ENCODE assay signal across 8 mouse cellular contexts in genomic region chr4:45826275-45827040, GRCm38 (mm10). TPM values are rescaled to one million over a fixed set of nuclear protein-coding genes. Genes with fewer than 3 reads are reported as not detected.
A peak's percentile ranks its signal among the peaks of the same experiment; 100 is the strongest.
DNase-seq lines count a peak whose midpoint lies in the region; ATAC-seq lines count a peak whose summit lies in the region.

Igfbpl1 (minus strand) TSS chr4:45826923.

- no peak for ATAC-seq in embryonic facial prominence, embryonic 12.5 days (ENCODE audit: insufficient number of reproducible peaks, insufficient read depth, low FRiP score, low TSS enrichment)
- ATAC-seq in hindbrain, embryonic 16.5 days: peak; percentile 41; the same call in 1 of the 2 replicates
- ATAC-seq in neural tube, embryonic 11.5 days (ENCODE audit: insufficient read depth, low FRiP score, low TSS enrichment): no peak; the same call in 1 of the 2 replicates

- peaks cover 17% of the 10 kb centered on the region for H3K4me1 ChIP-seq in embryonic facial prominence, embryonic 12.5 days
- peaks cover 37% of the 10 kb centered on the region for H3K4me1 ChIP-seq in hindbrain, embryonic 16.5 days (ENCODE audit: control insufficient read depth, insufficient read depth, low read depth, low read length)
- peaks cover 23% of the 10 kb centered on the region for H3K4me1 ChIP-seq in neural tube, embryonic 11.5 days (ENCODE audit: control insufficient read depth, insufficient read depth, low read length)

- peak within 1 kb of the TSS; percentile 72 for H3K4me2 ChIP-seq in embryonic facial prominence, embryonic 12.5 days (replicated peaks)
- H3K4me2 ChIP-seq in hindbrain, embryonic 16.5 days (ENCODE audit: low read length): peak within 1 kb of the TSS; percentile 73
- H3K4me2 ChIP-seq in neural tube, embryonic 11.5 days (ENCODE audit: low read depth): peak within 1 kb of the TSS; percentile 60

- WGBS in embryonic facial prominence, embryonic 12.5 days: 1% methylated on average over 91 of the region's 91 CpGs
- WGBS in hindbrain, embryonic 16.5 days: under 1% methylated on average over 65 of the region's 91 CpGs
- WGBS in neural tube, embryonic 11.5 days: under 1% methylated on average over 91 of the region's 91 CpGs

- H3K9ac ChIP-seq in embryonic facial prominence, embryonic 12.5 days: no peak within 1 kb of the TSS
- H3K9ac ChIP-seq in hindbrain, embryonic 16.5 days (ENCODE audit: low read depth, low read length): peak within 1 kb of the TSS; percentile 78
- H3K9ac ChIP-seq in neural tube, embryonic 11.5 days (ENCODE audit: low read length): peak within 1 kb of the TSS; percentile 79

- peak within 1 kb of the TSS; percentile 48 for H3K4me3 ChIP-seq in embryonic facial prominence, embryonic 12.5 days
- peak within 1 kb of the TSS; percentile 66 for H3K4me3 ChIP-seq in hindbrain, embryonic 16.5 days (ENCODE audit: low read length)
- peak within 1 kb of the TSS; percentile 57 for H3K4me3 ChIP-seq in neural tube, embryonic 11.5 days (ENCODE audit: low read depth, low read length)

- H3K36me3 ChIP-seq in embryonic facial prominence, embryonic 12.5 days: no peaks in the 10 kb centered on the region
- no peaks in the 10 kb centered on the region for H3K36me3 ChIP-seq in hindbrain, embryonic 16.5 days (ENCODE audit: control insufficient read depth, insufficient read depth, low read length)
- no peaks in the 10 kb centered on the region for H3K36me3 ChIP-seq in neural tube, embryonic 11.5 days (ENCODE audit: control insufficient read depth, insufficient read depth, low read length)

- DNase-seq in layer of hippocampus, postnatal 14 days (ENCODE audit: low spot score in 2 of 2): peak in 1 of 2 experiments; percentile 22
- no peak for DNase-seq in layer of hippocampus, adult 11-12 months (ENCODE audit: low spot score)
- peak; percentile 77 for DNase-seq in neural tube, embryonic 11.5 days (ENCODE audit: low spot score)
- DNase-seq in ovary, postnatal 14 days (ENCODE audit: low spot score): no peak
- DNase-seq in gastrocnemius, postnatal 25 days: no peak
- DNase-seq in layer of hippocampus, adult 8-10 months (ENCODE audit: low spot score in 2 of 2): no peak

- H3K27ac ChIP-seq in embryonic facial prominence, embryonic 12.5 days: no peak within 1 kb of the TSS
- peak within 1 kb of the TSS; percentile 84 for H3K27ac ChIP-seq in hindbrain, embryonic 16.5 days (ENCODE audit: low read depth, low read length)
- H3K27ac ChIP-seq in neural tube, embryonic 11.5 days (ENCODE audit: low read depth, low read length): peak within 1 kb of the TSS; percentile 86

- peaks cover 89% of the 10 kb centered on the region for H3K27me3 ChIP-seq in embryonic facial prominence, embryonic 12.5 days
- peaks cover 6% of the 10 kb centered on the region for H3K27me3 ChIP-seq in hindbrain, embryonic 16.5 days (replicated peaks; ENCODE audit: control insufficient read depth, insufficient read depth, low read length)
- H3K27me3 ChIP-seq in neural tube, embryonic 11.5 days (ENCODE audit: control insufficient read depth, insufficient read depth, low read length): peaks cover 38% of the 10 kb centered on the region

- no peaks in the 10 kb centered on the region for H3K9me3 ChIP-seq in embryonic facial prominence, embryonic 12.5 days
- H3K9me3 ChIP-seq in hindbrain, embryonic 16.5 days (ENCODE audit: control insufficient read depth, low read length): no peaks in the 10 kb centered on the region
- no peaks in the 10 kb centered on the region for H3K9me3 ChIP-seq in neural tube, embryonic 11.5 days (ENCODE audit: control insufficient read depth, low read length)

RNA-seq across cellular contexts. Expression of gene Igfbpl1, which starts in this region (rescaled TPM):
- 10 to 100 TPM; 37.1 to 43.7 TPM for total RNA-seq in layer of hippocampus, postnatal 14 days (2021)
- 2.8 and 3.8 TPM in 2 replicates for polyA plus RNA-seq in embryonic facial prominence, embryonic 12.5 days (2016; fragmentation: Nextera tagmentation; extraction: Ambion mirVana)
- 20.2 and 27.3 TPM in 2 replicates for polyA plus RNA-seq in hindbrain, embryonic 16.5 days (2015; fragmentation: Nextera tagmentation; extraction: Ambion mirVana)
- 76.8 and 90.4 TPM in 2 replicates for polyA plus RNA-seq in neural tube, embryonic 11.5 days (2014; fragmentation: Nextera tagmentation; extraction: Ambion mirVana)
- total RNA-seq in gastrocnemius, postnatal 25 days (2021): not detected
- total RNA-seq in layer of hippocampus, adult 8-10 months (2022): 1 to 10 TPM in 1 of 4 experiments, under 1 TPM in 3; 0.43 to 1.3 (median 0.66) TPM

Comparison
In these comparisons a context has a peak if more than half of its experiments do, and no peak if none do; other contexts are left out.
1. RNA of gene Igfbpl1 (total RNA-seq): 37.1 to 43.7 TPM in layer of hippocampus, postnatal 14 days; 0.43 to 1.3 TPM in layer of hippocampus, adult 8-10 months and not detected in gastrocnemius, postnatal 25 days; every median in the first group is over 10 times any median in the second.
2. Peak in every context shown above with its lines, with median percentiles within 50 percentile points of each other: H3K4me2 ChIP-seq and H3K4me3 ChIP-seq.